Mouse (Mus musculus) hindbrain, postnatal 0 days (tissue): ENCODE results near the gene Lnx2. TPM values are rescaled to one million over a fixed set of nuclear protein-coding genes. Genes with fewer than 3 reads are reported as not detected.

Experiments
- ATAC-seq: fragments of 200-750 bp; cut with Nextera tagmentation; 2 replicates; pipeline ENCODE4 v1.8.0; 2017; ENCODE audit warnings: mild to moderate bottlenecking, moderate TSS enrichment, moderate library complexity
- DNase-seq: peaks from one replicate; pipeline ENCODE4 v3.0.0-alpha.2; 2015; ENCODE audit warnings: low spot score
- H3K27ac ChIP-seq: fragments of 300-500 bp; sonication (generic); 2 replicates; pipeline ENCODE4 v1.5.1; 2014; ENCODE audit warnings: mild to moderate bottlenecking
- H3K27me3 ChIP-seq: fragments of 300-500 bp; sonication (generic); 2 replicates; pipeline ENCODE4 v1.6.1; 2014; ENCODE audit warnings: low read length, mixed read lengths; ENCODE audit not compliant: insufficient read depth
- H3K36me3 ChIP-seq: fragments of 300-500 bp; sonication (generic); 2 replicates; pipeline ENCODE4 v1.6.1; 2014; ENCODE audit warnings: low read length, mixed read lengths; ENCODE audit not compliant: insufficient read depth
- H3K4me1 ChIP-seq: fragments of 300-500 bp; sonication (generic); 2 replicates; pipeline ENCODE4 v1.6.1; 2014; ENCODE audit warnings: antibody characterized with exemption, low read length, mixed read lengths; ENCODE audit not compliant: insufficient read depth
- H3K4me2 ChIP-seq: fragments of 300-500 bp; sonication (generic); 2 replicates; pipeline ENCODE4 v1.6.1; 2014; ENCODE audit warnings: low read depth, mild to moderate bottlenecking, low read length, moderate library complexity, mixed read lengths
- H3K4me3 ChIP-seq: fragments of 300-500 bp; sonication (generic); 2 replicates; pipeline ENCODE4 v1.5.1; 2014; ENCODE audit warnings: low read length
- H3K9ac ChIP-seq: fragments of 300-500 bp; sonication (generic); replicated peaks from 2 replicates; pipeline ENCODE4 v1.6.1; 2014; ENCODE audit warnings: mild to moderate bottlenecking, low read length, moderate library complexity, mixed read lengths
- H3K9me3 ChIP-seq: fragments of 300-500 bp; sonication (generic); 2 replicates; pipeline ENCODE4 v1.6.1; 2016; ENCODE audit warnings: low read length, mixed read lengths
- CTCF ChIP-seq: IDR thresholded peaks from 2 replicates; pipeline ENCODE4 v1.5.1; 2016; ENCODE audit warnings: antibody characterized with exemption, control low read depth, low read depth
- WGBS: fragments of 180-500 bp; shearing (Covaris S2); extraction: QIAGEN DNeasy Blood & Tissue Kit; methylation state at CpG from one replicate; pipeline ENCODE4 v1.1.7; 2014; 5-methylcytosine and 5-hydroxymethylcytosine counted together
- polyA plus RNA-seq: library from polyadenylated mRNA; unstranded; fragments of >200 nt; fragmentation: Nextera tagmentation; extraction: Ambion mirVana; gene quantifications from 2 replicates; pipeline ENCODE4 v1.2.1, GENCODE M21; 2015
- total RNA-seq: library from RNA; depleted of rRNA; stranded (reverse); fragments of >200 nt; gene quantifications from 2 replicates; pipeline ENCODE4 v1.2.3, GENCODE M21; 2014

The Lnx2 gene
- total and polyA plus RNA-seq, 2 experiments from 2014 or later = 3.0 to 9.7 TPM

GRCm38 (mm10) chr5:147045311-147045710 lies 31.1 kb downstream of the Lnx2 start:
- Histone ChIP-seq H3K4me3 (no peak overlapping the region), H3K36me3 (no peaks in the 10 kb centered on the region), H3K4me1 (peaks cover 10% of the 10 kb centered on the region; the same call in 1 of the 2 replicates), H3K27me3 (no peaks in the 10 kb centered on the region), H3K9ac (no peak overlapping the region), H3K27ac (no peak overlapping the region), H3K9me3 (no peaks in the 10 kb centered on the region), H3K4me2 (no peak overlapping the region)
- ATAC-seq (no peak), DNase-seq (no peak)
- TF ChIP-seq CTCF = no peak
- WGBS = 71% methylated on average over 10 of the region's 11 CpGs

- no peaks in the 10 kb centered on the region for H3K36me3 ChIP-seq
- DNase-seq (no peak), ATAC-seq (no peak)
- no peak overlapping the region for H3K4me3 ChIP-seq
- 64% methylated on average over 15 of the region's 15 CpGs for WGBS
- H3K9me3 ChIP-seq = no peaks in the 10 kb centered on the region
- no peak for TF ChIP-seq CTCF
- no peaks in the 10 kb centered on the region for H3K27me3 ChIP-seq
- no peak overlapping the region for H3K9ac ChIP-seq
- no peak overlapping the region for H3K27ac ChIP-seq
- no peak overlapping the region for H3K4me2 ChIP-seq
- H3K4me1 ChIP-seq = peaks cover 10% of the 10 kb centered on the region; the same call in 1 of the 2 replicates
These were observed 33.0 kb downstream of the Lnx2 start for GRCm38 (mm10) chr5:147043240-147043844.

- ATAC-seq (0 out of 2 replicates have a peak, but pooled peaks have one; percentile 48), DNase-seq (peak; percentile 41)
- TF ChIP-seq CTCF = no peak
- no peak overlapping the region for H3K27ac ChIP-seq
- no peak overlapping the region for H3K9ac ChIP-seq
- no peaks in the 10 kb centered on the region for H3K36me3 ChIP-seq
- WGBS = 61% methylated on average over 40 of the region's 40 CpGs
- no peaks in the 10 kb centered on the region for H3K9me3 ChIP-seq
- no peak overlapping the region for H3K4me2 ChIP-seq
- H3K27me3 ChIP-seq = no peaks in the 10 kb centered on the region
- H3K4me1 ChIP-seq = peaks cover 10% of the 10 kb centered on the region; the same call in 1 of the 2 replicates
- no peak overlapping the region for H3K4me3 ChIP-seq
These were observed 34.1 kb downstream of the Lnx2 start for GRCm38 (mm10) chr5:147041965-147042937.

GRCm38 (mm10) chr5:147039394-147039793 lies 37.0 kb downstream of the Lnx2 start:
- no peaks in the 10 kb centered on the region for H3K36me3 ChIP-seq
- no peaks in the 10 kb centered on the region for H3K27me3 ChIP-seq
- 0 out of 2 replicates have a peak, but pooled peaks cover 5% of the 10 kb centered on the region for H3K4me1 ChIP-seq
- TF ChIP-seq CTCF = no peak
- H3K27ac ChIP-seq = no peak overlapping the region
- no peak overlapping the region for H3K4me3 ChIP-seq
- no peak overlapping the region for H3K9ac ChIP-seq
- no peak for DNase-seq
- no peaks in the 10 kb centered on the region for H3K9me3 ChIP-seq
- no peak overlapping the region for H3K4me2 ChIP-seq
- 79% methylated on average over 5 of the region's 5 CpGs for WGBS
- ATAC-seq = no peak

- H3K4me3 ChIP-seq = no peak overlapping the region
- no peak for DNase-seq
- no peak for ATAC-seq
- H3K36me3 ChIP-seq = no peaks in the 10 kb centered on the region
- H3K27me3 ChIP-seq = no peaks in the 10 kb centered on the region
- H3K4me2 ChIP-seq = no peak overlapping the region
- no peak for TF ChIP-seq CTCF
- H3K9ac ChIP-seq = no peak overlapping the region
- no peaks in the 10 kb centered on the region for H3K4me1 ChIP-seq
- no peaks in the 10 kb centered on the region for H3K9me3 ChIP-seq
- no peak overlapping the region for H3K27ac ChIP-seq
- WGBS = 81% methylated on average over 3 of the region's 3 CpGs
These were observed 38.8 kb downstream of the Lnx2 start for GRCm38 (mm10) chr5:147037601-147038000.

GRCm38 (mm10) chr5:147036661-147037060 lies 39.7 kb downstream of the Lnx2 start:
- Histone ChIP-seq H3K4me2 (no peak overlapping the region), H3K9ac (no peak overlapping the region), H3K27ac (no peak overlapping the region), H3K27me3 (no peaks in the 10 kb centered on the region), H3K4me1 (no peaks in the 10 kb centered on the region), H3K36me3 (no peaks in the 10 kb centered on the region), H3K9me3 (no peaks in the 10 kb centered on the region), H3K4me3 (no peak overlapping the region)
- 89% methylated on average over 5 of the region's 5 CpGs for WGBS
- DNase-seq = no peak
- ATAC-seq = no peak
- TF ChIP-seq CTCF = no peak
